Mouse (Mus musculus) erythroid progenitor cell, adult 5-6 weeks (primary cell): ENCODE data around the gene Slc22a8. TPM values are rescaled to one million over a fixed set of nuclear protein-coding genes. Genes with fewer than 3 reads are reported as not detected.

Experiments used
- ATAC-seq: replicated peaks from 2 replicates; pipeline ENCODE4 v1.8.0; 2016; ENCODE audit warnings: moderate number of reproducible peaks, mild to moderate bottlenecking, moderate TSS enrichment, inconsistent platforms; ENCODE audit not compliant: poor library complexity, low FRiP score, severe bottlenecking
- total RNA-seq, 2 experiments: library from RNA; stranded (forward) in 1 of 2; stranded (reverse) in 1 of 2; fragments of 150-400 nt in 1 of 2; fragments of 186-747, 209-891 nt in 1 of 2; gene quantifications; 2 replicates each; pipeline versions ENCODE4 v1.2.3 to v1.2.4; 2015 to 2017; ENCODE audit warnings: low replicate concordance in 2 of 2

Gene Slc22a8
- 1.1 TPM in 1 of 2 replicates, not detected in the other for total RNA-seq (2015; ENCODE audit: low replicate concordance)
- not detected in 2 replicates for total RNA-seq (2017; ENCODE audit: low replicate concordance)

- ATAC-seq: no peak
Measured at GRCm38 (mm10) chr19:8590954-8591353, at the start of gene Slc22a8. Gene Slc22a8 (plus strand): TSS chr19:8591254.

GRCm38 (mm10) chr19:8558897-8559296 lies 32.2 kb upstream of the Slc22a8 start:
- ATAC-seq: no peak

GRCm38 (mm10) chr19:8564021-8564420 lies 27.0 kb upstream of the Slc22a8 start:
- no peak for ATAC-seq

GRCm38 (mm10) chr19:8564469-8564868 lies 26.6 kb upstream of the Slc22a8 start:
- no peak for ATAC-seq

- ATAC-seq: no peak
Measured at GRCm38 (mm10) chr19:8565262-8565661, 25.8 kb upstream of the Slc22a8 start.

- ATAC-seq: no peak
Measured at GRCm38 (mm10) chr19:8565985-8566384, 25.1 kb upstream of the Slc22a8 start.

GRCm38 (mm10) chr19:8567104-8567880 lies 23.8 kb upstream of the Slc22a8 start:
- no peak for ATAC-seq

GRCm38 (mm10) chr19:8569453-8569863 lies 21.6 kb upstream of the Slc22a8 start:
- ATAC-seq: no peak

- ATAC-seq: no peak
Measured at GRCm38 (mm10) chr19:8570341-8571040, 20.6 kb upstream of the Slc22a8 start.

GRCm38 (mm10) chr19:8571746-8572145 lies 19.3 kb upstream of the Slc22a8 start:
- no peak for ATAC-seq

GRCm38 (mm10) chr19:8572485-8572884 lies 18.6 kb upstream of the Slc22a8 start:
- ATAC-seq: no peak

GRCm38 (mm10) chr19:8577432-8577831 lies 13.6 kb upstream of the Slc22a8 start:
- no peak for ATAC-seq

- no peak for ATAC-seq
Measured at GRCm38 (mm10) chr19:8578293-8578969, 12.6 kb upstream of the Slc22a8 start.

GRCm38 (mm10) chr19:8578970-8579342 lies 12.1 kb upstream of the Slc22a8 start:
- ATAC-seq: no peak

- no peak for ATAC-seq
Measured at GRCm38 (mm10) chr19:8585298-8585697, 5.8 kb upstream of the Slc22a8 start.

- ATAC-seq: no peak
Measured at GRCm38 (mm10) chr19:8585899-8586298, 5.2 kb upstream of the Slc22a8 start.

- ATAC-seq: no peak
Measured at GRCm38 (mm10) chr19:8586350-8586749, 4.7 kb upstream of the Slc22a8 start.

- no peak for ATAC-seq
Measured at GRCm38 (mm10) chr19:8587315-8587714, 3.7 kb upstream of the Slc22a8 start.

GRCm38 (mm10) chr19:8592155-8592554 lies 1.1 kb downstream of the Slc22a8 start:
- ATAC-seq: no peak

GRCm38 (mm10) chr19:8592873-8593408 lies 1.9 kb downstream of the Slc22a8 start:
- ATAC-seq: no peak
